Comparison of ENCODE assay signal across 8 mouse cellular contexts in the genomic region with DNA sequence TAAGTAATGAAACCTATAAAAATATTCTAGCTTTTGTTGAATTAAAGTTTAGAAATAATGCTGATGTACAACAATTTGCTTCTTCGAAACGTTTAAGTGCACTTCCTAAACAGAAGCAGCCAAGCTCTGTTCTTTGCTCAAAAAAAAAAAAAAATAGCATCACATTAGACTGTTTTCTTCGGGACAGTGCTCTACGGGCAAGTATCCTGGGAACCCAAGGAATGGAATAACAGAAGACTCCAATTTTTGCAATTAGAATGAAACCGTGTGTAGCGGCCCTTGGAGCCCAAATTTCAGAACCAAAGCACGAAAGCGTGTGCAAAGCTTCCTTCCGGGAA. TPM values are rescaled to one million over a fixed set of nuclear protein-coding genes. Genes with fewer than 3 reads are reported as not detected.
DNase-seq lines count a peak whose midpoint lies in the region; ATAC-seq and TF ChIP-seq lines count a peak whose summit lies in the region.

No protein-coding gene starts in this region.

- H3K9ac ChIP-seq in hindbrain, embryonic 13.5 days: peak overlapping the region; percentile 96
- H3K9ac ChIP-seq in midbrain, embryonic 13.5 days (replicated peaks): peak overlapping the region; percentile 91

- no peaks in the 10 kb centered on the region for H3K27me3 ChIP-seq in kidney, adult 2 months (replicated peaks; ENCODE audit: control insufficient read depth, insufficient read depth, low read length)
- H3K27me3 ChIP-seq in hindbrain, embryonic 13.5 days: no peaks in the 10 kb centered on the region
- H3K27me3 ChIP-seq in midbrain, embryonic 13.5 days: no peaks in the 10 kb centered on the region

- DNase-seq in kidney, adult 2 months: no peak
- no peak for DNase-seq in kidney, adult 11 months
- DNase-seq in right cerebral cortex, postnatal 4 days: no peak
- DNase-seq in thymus, postnatal 25 days: no peak
- no peak for DNase-seq in adrenal gland, postnatal 10 days

- H3K4me2 ChIP-seq in hindbrain, embryonic 13.5 days: peak overlapping the region; percentile 95
- peak overlapping the region; percentile 96 for H3K4me2 ChIP-seq in midbrain, embryonic 13.5 days (replicated peaks)

- H3K36me3 ChIP-seq in kidney, adult 2 months (ENCODE audit: control insufficient read depth, insufficient read depth, low read length): no peaks in the 10 kb centered on the region
- H3K36me3 ChIP-seq in hindbrain, embryonic 13.5 days: no peaks in the 10 kb centered on the region; the same call in 1 of the 2 replicates
- H3K36me3 ChIP-seq in midbrain, embryonic 13.5 days: no peaks in the 10 kb centered on the region

- no peak for ATAC-seq in hindbrain, embryonic 13.5 days (ENCODE audit: low FRiP score)
- no peak for ATAC-seq in midbrain, embryonic 13.5 days

- no peaks in the 10 kb centered on the region; the same call in 1 of the 2 replicates for H3K4me1 ChIP-seq in kidney, adult 2 months (ENCODE audit: control insufficient read depth, insufficient read depth, low read length)
- H3K4me1 ChIP-seq in bone marrow, adult 2 months (ENCODE audit: control insufficient read depth, insufficient read depth, low read length): no peaks in the 10 kb centered on the region
- H3K4me1 ChIP-seq in hindbrain, embryonic 13.5 days (replicated peaks): peaks cover 19% of the 10 kb centered on the region
- peaks cover 20% of the 10 kb centered on the region for H3K4me1 ChIP-seq in midbrain, embryonic 13.5 days (replicated peaks)

- H3K4me3 ChIP-seq in kidney, adult 2 months (ENCODE audit: insufficient read depth, low read depth, low read length): peak overlapping the region; percentile 72
- H3K4me3 ChIP-seq in bone marrow, adult 2 months (replicated peaks; ENCODE audit: control insufficient read depth, low read depth, low read length): peak overlapping the region; percentile 96
- H3K4me3 ChIP-seq in hindbrain, embryonic 13.5 days: peak overlapping the region; percentile 91
- H3K4me3 ChIP-seq in midbrain, embryonic 13.5 days (replicated peaks): peak overlapping the region; percentile 83

- no peak for TF ChIP-seq POLR2A in kidney, adult 2 months (IDR thresholded peaks at IDR 0.05; ENCODE audit: low read depth, low read length)
- no peak for TF ChIP-seq POLR2A in bone marrow, adult 2 months (IDR thresholded peaks at IDR 0.05; ENCODE audit: borderline replicate concordance, control insufficient read depth, low read depth, low read length)

- 5% methylated on average over 9 of the region's 9 CpGs for WGBS in kidney, adult 2 months
- WGBS in bone marrow, adult 2 months: 6% methylated on average over 9 of the region's 9 CpGs
- WGBS in hindbrain, embryonic 13.5 days: 5% methylated on average over 9 of the region's 9 CpGs
- 5% methylated on average over 9 of the region's 9 CpGs for WGBS in midbrain, embryonic 13.5 days

- no peak overlapping the region for H3K27ac ChIP-seq in kidney, adult 2 months (ENCODE audit: insufficient read depth, low read depth, low read length)
- no peak overlapping the region for H3K27ac ChIP-seq in bone marrow, adult 2 months (ENCODE audit: control insufficient read depth, insufficient read depth, low read depth, low read length, poor library complexity)
- H3K27ac ChIP-seq in hindbrain, embryonic 13.5 days: 0 out of 2 replicates have a peak overlapping the region, but pooled peaks have one; percentile 94
- no peak overlapping the region; the same call in 1 of the 2 replicates for H3K27ac ChIP-seq in midbrain, embryonic 13.5 days

- TF ChIP-seq CTCF in kidney, adult 2 months (conservative IDR thresholded peaks at IDR 0.05; ENCODE audit: insufficient read depth, insufficient read length, low read depth, low read length): no peak
- TF ChIP-seq CTCF in bone marrow, adult 2 months (IDR thresholded peaks at IDR 0.05; ENCODE audit: control insufficient read depth, insufficient read depth, low read length): no peak

- H3K9me3 ChIP-seq in hindbrain, embryonic 13.5 days: no peaks in the 10 kb centered on the region
- H3K9me3 ChIP-seq in midbrain, embryonic 13.5 days: no peaks in the 10 kb centered on the region

RNA-seq across cellular contexts. Expression of a gene that starts 1.2 kb away (rescaled TPM):
- polyA plus RNA-seq in kidney, adult 2 months (2012; rRNA removed): 26.5 and 27.2 TPM in 2 replicates
- polyA plus RNA-seq in bone marrow, adult 2 months (2011; ENCODE audit: insufficient read depth, insufficient read length, low replicate concordance, missing spikeins): 16.0 and 29.6 TPM in 2 replicates
- 68.8 and 71.8 TPM in 2 replicates for polyA plus RNA-seq in hindbrain, embryonic 13.5 days (2015; fragmentation: Nextera tagmentation; extraction: Ambion mirVana)
- polyA plus RNA-seq in midbrain, embryonic 13.5 days (2015; fragmentation: Nextera tagmentation; extraction: Ambion mirVana): 80.3 and 83.8 TPM in 2 replicates
- total RNA-seq in adrenal gland, postnatal 10 days (2021): 10 to 100 TPM; 44.6 to 52.7 TPM

RNA-seq across cellular contexts. Expression of a gene that starts 57.6 kb away (rescaled TPM):
- polyA plus RNA-seq in kidney, adult 2 months (2012; rRNA removed): not detected in 2 replicates
- not detected in 2 replicates for polyA plus RNA-seq in bone marrow, adult 2 months (2011; ENCODE audit: insufficient read depth, insufficient read length, low replicate concordance, missing spikeins)
- polyA plus RNA-seq in hindbrain, embryonic 13.5 days (2015; fragmentation: Nextera tagmentation; extraction: Ambion mirVana): 0.14 TPM in 1 of 2 replicates, not detected in the other
- not detected in 2 replicates for polyA plus RNA-seq in midbrain, embryonic 13.5 days (2015; fragmentation: Nextera tagmentation; extraction: Ambion mirVana)
- under 1 TPM in 1 of 2 experiments, not detected in 1; 0.15 TPM for total RNA-seq in adrenal gland, postnatal 10 days (2021)
